Mouse (Mus musculus): ENCODE measurements around the gene Sox1.
A peak's percentile ranks its signal among the peaks of the same experiment; 100 is the strongest.

The Sox1 gene

DNA sequence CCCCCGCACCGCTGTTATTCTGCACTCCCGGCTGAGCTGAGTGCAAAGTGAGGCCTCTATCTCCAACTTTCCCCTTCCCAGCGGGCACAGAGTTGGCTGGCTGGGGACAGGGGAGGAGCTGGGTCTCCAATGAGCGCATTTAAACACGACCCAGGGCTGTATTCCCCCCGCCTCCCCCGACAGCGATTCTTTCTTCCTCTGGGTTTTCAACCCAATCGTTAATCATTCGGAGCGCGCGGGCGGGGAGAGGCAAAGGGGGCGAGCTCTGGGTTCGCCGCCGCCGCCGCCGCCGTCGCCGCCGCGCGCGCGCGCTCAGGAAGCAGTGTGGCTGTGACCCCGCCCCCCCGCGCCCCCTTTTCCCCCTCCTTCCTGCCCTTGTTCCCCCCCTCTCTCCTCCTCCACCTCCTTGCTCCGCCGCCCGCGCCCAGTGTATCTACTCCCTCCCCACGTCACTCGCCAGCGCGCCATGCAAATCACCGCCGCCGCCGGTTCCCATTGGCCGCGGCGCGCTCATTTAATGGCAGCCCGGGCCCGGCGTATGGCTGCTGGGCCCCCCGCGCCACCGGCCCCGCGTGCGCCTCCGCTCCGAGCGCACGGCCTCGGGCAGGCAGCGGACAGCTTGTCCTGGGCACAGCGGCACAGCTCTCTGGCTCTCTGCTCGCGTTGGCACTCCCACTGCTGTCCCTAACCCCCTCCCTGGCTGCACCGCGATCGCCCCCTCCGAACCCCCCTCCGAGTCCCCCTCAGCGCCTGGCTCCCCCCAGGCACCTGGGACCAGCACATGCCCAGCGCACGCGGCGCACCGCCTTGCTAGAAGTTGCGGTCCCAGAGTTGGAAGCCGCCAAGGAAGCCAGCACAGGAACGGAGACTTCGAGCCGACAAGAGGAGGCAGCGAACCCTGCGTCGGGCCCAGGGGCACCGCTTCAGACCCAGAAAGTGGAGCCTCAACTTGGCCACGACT lies at the start of gene Sox1:
TSS of gene Sox1 (plus strand) at position 225 of the 961 bp plus-strand sequence.
- peak; percentile 64 to 78 for DNase-seq

DNA sequence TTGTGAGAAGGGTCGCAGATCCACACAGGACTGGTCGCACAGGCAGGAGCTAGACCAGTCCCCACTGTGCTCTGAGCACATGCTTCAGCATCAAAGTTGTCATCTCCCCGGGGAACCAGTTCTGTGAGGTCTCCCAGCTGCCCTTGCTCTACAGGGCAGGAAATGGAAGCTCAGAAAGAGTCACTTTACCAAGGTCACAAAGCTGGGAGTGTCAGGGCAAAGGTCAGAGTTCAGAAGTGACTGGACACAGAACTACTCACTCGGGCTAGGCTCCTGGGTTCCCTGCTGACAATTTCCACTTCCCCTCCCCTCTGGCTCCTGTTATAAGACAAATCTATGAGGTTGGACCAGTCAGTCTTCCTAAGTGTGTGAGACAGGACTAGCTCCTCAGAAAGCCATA lies 49.2 kb upstream of the Sox1 start:
- DNase-seq: no peak

DNA sequence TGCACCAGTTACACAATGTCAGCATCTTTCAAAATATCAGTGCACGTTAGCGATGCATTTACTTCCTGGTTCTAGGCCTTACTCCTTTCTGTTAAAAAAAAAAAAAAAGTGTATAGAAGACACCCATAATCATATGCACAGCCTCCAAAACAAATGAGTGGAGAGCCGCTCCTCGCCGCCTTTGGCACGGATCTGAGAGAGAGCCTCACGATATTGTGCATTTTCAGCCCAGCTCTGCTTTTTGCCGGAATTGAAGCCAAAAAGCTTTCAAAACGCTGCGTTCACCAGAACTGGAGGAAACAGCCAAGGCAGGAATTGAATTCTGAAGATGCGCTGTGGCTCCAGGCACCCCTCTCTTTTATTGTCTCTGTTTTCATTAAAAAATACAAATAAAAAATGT lies 48.2 kb upstream of the Sox1 start:
- DNase-seq: peak in 1 of 2 experiments; percentile 38

DNA sequence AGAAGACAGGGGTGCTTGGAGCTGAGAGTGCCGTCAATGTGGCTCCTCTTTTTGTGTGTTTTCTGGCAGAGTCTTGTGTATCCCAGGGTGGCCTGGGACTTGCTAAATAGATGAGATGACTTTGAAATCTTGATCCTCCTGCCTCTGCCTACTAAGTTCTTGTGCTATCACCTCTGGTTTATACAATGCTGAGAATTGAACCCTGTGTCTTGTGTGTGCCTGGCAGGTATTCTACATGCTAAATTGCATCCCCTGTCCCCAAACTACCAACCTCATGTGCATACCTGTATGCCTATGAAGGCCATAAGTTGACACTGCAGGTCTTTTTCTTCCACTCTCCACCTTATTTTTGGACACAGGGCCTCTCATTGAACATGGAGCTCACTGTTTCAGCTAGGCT lies 46.8 kb upstream of the Sox1 start:
- DNase-seq: no peak

DNA sequence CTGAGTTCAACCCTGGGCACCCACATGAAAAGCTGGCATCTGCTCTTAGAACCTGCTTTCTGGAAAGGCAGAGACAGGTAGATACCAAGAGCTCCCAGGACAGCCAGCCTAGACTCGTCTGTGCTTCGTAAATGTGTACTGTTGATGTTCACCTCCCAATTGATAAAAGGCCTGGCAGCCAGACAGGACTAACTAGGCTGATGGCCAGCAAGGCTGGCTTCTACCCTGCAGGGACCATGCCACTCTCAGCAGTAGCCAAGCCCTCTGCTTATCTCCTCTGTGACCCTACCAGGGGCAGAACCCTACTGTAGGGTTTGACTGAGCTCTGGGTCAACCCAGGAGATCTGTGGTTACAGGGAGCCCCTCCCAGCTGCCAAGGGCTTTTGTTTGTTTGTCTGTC lies 45.5 kb upstream of the Sox1 start:
- peak; percentile 34 to 48 for DNase-seq

DNA sequence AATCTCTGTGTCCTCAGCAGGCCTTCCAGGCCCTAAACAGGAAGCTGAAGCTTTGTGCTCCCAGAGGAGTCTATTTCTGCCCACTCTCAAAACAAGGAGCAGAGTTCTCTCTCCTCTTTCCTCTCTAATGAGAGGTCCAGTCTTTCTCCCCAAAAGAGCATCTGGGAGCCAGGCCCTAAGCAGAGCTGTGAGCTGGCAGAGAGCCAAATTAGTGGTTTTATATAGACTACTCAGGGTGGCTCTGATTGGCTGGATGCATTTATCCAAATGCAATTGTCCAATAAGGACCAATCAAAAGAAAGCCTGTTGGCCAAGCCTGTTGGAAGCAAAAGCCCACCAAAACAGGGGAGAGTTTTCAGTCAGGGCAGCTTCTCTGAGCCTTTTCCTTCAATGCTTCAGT lies 44.0 kb upstream of the Sox1 start:
- DNase-seq: peak in 1 of 2 experiments; percentile 23

DNA sequence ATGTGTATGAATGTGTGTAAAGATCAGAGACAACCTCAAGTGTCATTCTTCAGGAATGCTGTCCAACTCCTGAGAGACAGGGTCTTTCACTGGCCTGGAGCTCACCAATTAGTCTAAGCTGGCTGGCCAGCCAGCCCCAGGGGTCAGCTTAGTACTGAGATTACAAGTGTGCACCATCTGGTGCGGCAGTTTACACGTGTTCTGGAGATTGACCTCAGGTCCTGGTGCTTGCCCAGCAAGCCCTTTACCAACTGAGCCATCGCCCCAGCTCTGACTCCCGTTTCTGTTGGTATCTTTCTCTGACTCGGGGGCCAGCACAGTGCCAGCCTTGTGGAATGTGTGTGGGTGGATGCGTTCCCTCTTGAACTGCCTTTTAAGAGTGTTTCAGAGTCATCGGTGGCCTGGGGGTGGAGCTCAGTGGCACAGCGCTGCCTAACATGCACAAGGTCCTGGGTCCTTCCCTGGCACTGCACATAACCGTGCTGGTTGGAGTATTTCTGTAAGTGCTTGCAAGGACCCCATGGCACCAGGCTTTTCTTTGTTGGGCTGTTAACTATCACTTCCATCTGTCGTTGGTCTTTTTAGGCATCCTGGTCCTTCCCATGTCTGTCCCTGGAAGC lies 40.6 kb upstream of the Sox1 start:
- peak in 1 of 2 experiments; percentile 26 for DNase-seq

DNA sequence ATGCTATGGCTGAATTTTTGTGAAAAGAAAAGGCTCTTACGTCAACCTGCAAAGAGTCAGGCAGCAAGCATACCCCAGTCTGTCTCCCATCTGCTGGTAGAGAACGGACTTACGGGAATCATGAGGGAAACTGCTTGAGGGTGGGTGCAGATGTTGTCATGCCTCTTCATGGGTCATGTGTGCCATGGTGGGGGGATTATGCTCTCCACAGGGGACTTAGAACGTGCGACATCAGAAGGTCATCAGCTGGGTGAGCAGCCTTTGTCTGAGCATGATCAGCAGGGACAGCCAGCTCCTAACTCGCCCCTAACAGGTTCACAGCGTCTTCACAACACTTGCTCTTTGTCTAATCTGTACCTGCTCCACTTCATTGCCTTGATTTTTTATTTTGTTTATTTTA lies 26.9 kb upstream of the Sox1 start:
- DNase-seq: no peak

DNA sequence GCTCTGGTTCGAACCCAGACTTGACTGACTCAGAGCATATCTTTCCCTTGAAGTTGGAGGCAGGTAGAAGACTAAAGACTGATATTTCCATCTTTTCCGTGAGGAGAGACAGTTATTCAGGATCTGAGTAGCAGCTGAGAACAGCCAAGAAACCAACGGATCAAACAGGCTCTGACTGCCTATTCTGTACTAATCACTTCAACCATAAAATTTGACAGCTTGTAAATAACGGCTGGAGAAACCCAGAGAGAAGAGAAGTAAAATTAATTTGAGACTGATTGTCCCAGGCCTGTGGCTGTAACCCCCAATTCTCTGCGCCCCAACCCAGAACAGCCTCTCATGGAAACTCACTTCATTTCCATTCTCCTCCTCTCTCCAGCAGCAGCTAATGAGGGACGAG lies 26.2 kb upstream of the Sox1 start:
- DNase-seq: no peak

DNA sequence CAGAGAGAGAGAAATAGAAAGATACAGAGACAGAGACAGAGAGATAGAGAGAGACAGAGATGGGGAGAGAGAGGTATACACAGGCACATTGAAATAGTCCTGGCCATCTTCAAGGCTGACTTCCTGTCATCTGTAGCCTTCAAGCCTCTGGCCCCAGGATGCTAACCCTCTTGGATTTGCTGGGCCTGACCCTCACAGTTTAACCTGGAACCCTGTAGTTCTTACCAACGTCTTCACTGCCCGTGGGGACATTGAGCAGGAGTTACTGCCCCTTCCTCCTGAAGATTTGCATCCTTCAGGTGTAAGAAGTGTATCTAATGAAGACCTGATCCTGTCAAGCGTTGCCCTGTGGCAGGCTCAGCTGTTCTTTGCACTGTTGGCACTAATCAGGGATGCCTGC lies 14.0 kb upstream of the Sox1 start:
- no peak for DNase-seq

DNA sequence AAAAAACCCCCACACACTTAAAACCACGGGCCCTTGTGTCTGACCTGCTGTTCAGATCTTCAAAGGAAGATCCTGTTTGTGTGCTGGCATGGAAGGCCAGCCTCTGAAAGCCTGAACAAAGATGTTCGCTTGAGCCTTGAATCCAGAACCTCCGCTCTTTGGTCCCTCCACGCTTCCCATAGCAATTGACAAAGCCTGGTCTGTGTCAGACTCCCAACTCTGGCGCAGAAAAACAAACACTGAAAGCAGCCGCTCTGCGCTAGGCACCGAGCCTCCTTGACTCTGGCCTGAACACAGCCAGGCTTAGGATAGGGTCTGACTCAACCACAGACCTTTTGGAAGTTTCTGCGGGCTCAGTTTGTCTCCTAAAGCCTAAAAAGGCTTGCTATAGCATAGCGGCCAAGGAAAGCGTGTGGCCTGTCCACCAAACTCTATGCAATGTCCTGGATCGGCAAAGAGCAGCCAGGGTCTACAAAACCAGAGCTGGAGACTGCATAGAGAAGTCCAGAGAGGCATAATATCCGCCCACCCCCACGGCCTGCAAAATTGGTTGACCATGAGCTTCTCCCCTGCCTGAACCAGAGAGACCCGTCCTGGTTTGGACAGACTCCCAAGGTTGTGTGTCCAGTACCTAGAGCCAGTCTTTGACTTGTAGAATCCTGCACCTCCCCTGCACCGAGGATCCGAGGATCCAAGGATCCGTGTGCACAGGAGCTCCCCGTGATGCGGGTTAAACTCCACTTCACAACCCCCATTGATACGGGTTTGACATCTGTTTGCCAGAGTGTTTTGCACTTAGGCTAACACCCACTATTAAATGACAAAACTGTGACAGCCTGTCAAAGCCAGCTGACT lies 12.2 kb upstream of the Sox1 start:
- DNase-seq: no peak

DNA sequence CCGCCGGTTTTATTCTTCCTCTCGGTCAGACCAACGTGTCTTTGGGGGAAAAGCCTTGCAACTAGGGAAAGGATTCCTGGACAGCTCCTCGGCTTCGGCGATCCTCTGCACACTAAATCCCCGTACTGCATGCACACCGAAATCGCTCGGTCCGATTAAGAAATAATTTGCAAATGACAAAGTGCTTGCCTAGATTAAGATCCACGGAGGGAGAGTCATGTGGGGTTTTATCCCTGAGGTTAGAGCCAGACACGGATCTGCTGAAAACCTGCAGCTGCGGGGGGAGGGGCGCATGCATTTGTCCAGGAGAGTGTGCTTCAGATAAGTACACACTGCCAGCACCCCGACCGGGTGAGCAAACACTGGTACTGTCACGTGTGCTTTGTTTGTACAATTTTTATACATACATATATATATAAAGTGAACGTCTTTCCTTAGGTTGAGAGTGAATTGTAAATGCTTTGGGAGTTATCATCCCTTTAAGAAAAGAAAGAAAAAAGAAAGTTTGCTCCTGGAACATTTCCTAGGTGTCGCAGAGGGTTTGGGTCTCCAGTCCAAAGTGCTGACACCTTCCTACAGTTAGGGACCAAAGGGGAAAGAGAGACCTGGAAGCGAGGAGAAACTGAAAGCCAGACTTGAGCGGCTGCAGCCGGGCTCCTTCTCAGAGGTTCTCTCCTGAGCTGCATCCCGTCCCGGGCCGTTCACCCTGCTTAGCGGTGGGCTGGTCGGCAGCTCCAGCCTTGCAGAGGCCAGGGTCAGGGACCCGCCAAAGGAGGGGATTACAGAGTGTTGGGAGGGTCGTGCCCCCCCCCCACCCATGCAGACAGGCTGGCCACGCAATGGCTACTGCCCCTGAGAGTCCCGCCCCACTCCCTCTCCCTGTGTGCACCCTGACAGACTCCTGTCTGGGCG lies 10.9 kb upstream of the Sox1 start:
- peak; percentile 57 to 58 for DNase-seq

DNA sequence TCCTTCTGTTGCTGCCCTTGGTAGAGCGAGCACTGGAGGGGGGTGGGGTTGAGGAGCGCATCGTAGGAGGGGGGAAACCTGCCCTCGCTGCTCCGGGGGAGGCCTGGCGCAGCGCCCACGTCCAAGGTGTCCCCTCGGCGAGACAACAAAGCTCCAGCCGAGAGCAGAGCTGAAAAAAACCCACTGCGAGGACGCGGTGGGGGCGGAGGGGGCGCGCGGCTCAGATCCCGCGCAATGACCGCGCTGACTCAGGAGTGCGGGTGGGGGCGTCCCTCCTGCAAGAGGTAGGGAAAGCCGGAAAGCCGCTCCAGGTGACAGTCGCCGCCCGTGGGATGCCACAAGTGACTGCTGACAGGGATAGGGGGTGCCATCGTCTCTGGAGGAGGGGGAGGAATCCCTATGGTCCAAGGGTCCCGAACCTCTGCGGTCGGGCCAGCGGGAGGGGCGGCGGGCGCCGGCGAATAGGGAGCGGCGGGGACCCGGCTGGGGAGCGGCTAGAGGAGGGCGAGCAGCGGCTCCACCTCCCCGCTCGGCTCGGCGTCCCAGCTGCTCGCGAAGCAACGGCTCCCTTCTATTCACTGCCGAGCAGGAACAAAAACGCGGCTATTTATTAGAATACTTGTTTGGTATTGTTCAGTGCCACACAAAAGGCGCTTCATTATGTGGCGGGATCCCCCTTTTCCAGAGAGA lies 10.0 kb upstream of the Sox1 start:
- DNase-seq: peak; percentile 42 to 52

DNA sequence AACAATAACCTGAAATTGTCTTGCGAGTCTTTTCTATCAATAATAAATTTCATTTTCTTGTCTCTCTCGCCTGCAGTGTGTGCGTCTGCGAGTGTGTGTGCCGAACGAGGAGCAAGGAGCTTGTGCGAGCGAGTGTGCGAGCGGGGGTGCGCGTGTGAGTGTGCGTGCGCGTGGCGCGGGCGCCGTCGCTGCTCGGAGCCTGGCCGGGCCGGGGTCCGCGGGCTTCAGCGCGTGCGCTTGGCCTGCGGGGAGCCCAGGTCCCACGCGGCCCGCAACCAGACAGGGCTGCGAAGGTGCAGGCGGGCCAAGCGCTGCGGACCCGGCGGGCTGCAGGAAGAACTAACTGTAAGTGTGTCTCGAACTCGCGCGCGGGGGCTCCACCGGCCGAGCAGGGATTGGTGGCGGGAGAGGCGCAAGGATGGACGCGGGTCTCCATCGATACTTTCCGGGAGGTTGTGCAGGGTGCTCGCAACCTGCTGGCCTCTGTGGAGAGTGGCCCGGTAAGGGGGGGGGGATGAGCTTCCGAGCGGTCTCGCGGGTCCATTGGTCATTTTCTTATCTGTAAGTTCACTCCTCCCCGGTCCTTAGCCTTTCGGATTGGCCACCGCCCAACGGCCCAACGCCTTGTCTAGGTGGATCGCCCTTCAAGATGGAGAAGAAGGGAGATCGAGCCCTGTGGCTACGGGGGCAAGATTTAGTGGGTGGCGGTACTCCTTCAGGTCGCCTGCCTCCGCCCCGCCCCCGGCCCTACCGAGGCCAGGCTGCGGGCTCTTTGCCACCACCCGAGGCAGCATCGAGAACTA lies 9.2 kb upstream of the Sox1 start:
- DNase-seq: peak; percentile 48

DNA sequence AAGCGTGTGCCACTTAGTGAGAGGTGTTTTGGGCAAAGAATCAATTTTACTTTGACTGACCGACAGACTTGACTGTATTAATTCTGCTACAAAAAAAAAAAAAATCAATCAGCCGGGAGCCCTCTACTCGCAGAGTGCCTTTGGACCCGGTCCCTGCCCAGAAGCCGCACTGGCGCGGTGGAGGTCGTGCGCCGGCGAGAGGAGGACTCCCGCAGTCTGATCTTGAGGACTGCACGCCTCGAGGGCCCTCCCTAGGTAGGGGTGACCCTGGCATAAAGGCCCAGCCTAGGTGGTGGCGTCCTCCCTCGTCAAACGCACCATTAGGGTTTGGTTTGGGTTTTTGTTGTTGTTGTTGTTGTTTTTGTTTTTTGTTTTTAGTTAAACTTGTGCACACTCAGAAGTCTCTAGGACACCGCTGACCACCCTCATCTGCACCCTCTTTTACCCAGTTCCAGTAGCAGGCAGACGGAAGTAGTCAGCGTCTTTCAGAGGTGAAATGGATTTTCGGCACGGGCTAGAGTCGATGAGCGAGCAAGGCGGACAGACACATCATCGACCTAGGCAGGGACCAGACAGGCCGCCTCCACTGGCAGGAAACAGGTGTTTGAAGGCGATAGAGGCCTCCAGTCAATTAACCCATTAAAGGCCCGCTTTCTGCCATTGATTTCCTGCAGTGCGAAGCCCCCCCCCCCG lies 8.4 kb upstream of the Sox1 start:
- DNase-seq: peak; percentile 44

DNA sequence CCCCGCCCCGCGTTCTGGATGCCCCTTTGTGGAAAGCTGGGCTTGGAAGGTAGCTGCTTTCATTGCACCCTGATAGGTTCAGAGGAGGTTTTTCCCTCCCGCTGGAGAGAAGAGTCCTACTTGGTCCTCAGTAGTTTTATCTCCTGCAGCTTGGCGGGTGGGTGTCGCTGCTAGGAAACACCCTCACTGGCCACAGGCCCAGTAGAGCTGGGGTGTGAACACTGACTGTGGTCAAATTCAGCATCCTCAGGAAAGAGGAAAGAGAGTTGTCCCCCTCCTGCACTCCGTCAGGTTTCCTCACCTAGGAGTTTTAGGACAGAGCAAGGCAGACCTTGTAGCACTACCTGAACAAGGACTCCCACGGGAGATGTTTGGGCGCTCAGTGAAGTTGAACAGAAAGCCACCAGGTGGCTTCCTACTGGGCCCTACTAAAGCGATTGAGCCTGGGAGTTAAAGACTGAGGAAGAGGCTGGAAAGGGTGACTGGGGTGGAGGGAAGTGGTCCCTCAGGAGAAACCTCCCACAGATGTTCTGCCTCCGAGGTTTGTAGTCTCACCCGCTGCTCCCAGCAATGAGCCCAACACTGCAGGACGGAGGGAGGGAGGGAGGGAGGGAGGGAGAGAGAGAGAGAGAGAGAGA lies 7.8 kb upstream of the Sox1 start:
- no peak for DNase-seq

DNA sequence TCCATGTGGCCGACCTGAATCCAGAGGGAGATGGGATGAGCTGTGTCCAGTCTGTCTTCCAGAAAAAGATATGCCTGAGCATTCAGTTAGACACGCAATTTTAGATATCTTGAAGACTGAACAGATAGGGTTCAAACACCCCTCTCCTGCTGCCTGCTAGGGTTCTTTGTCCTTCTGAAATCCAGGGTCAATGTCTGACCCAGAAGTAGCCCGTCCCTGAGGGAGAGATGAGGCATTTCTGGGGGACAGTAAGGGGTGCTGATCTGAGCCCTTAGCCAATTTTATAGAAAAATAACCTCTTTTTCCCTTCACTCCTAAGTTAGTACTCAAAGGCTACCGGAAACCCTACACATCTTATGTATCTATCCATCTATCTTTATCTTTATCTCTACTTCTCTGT lies 7.2 kb upstream of the Sox1 start:
- no peak for DNase-seq

DNA sequence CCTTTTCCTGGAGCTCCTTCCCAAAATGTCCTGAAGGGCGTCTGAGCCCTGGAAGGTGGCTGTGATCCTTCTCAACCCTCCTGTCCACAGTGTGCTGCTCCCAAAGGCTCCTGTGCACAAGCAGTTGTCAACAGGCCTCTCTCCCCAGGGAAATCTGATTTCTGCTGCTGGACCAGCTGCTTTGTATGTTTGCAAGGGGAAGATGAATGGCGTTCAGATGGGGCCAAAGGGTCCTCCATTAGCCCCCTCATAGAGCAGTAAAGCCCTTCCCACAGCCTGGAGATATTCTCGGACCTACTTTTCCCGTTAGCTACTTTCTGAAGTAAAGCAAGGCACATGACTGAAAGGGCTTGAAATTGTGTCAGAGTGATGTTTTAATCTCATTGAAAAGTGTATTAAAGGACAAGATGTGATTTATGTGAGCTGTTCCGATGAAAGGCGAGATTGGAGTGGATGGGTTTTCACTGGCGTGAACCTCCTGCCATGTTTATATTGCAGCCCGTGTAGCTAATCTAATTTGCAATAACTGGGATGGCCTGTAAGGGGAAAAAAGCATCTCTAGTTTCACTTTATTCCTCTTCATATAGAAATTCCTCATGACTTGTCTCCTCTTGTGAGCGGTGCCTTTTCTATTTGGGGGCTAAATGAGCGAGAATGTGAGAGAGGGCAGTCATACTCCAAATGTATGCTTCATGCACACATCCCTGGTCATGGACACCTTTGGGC lies 6.5 kb upstream of the Sox1 start:
- no peak for DNase-seq

DNA sequence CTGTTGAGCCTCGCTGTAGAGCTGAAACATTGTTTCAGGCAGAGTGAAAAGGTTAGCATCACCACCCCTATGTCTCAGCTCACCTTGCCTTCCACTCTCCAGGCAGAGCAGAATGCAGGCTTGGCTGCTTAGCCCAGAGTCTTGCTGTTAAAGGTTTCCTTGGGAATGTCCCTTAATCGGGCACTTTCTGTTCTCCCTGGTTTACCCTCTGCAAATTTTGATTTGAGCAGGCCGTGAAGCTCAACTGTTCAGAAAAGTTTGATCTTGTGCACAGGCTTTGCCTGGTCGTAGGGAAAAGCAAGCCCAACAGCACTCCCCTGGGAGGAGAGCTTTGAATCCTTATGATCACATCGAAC lies 6.0 kb upstream of the Sox1 start:
- no peak for DNase-seq

All from cerebellum, postnatal 10 days (tissue).